Mouse (Mus musculus): ENCODE measurements at regions not wholly inside any gene's neighbourhood (a gene's known extent, or its start where the extent isn't known, plus 50 kb on each side); places are given as distances from the start of the nearest gene placed in this dataset.

- H3K4me2 ChIP-seq (ENCODE audit: low read depth), result no peak overlapping the region
- H3K4me1 ChIP-seq (ENCODE audit: control insufficient read depth, insufficient read depth, low read length), result no peaks in the 10 kb centered on the region
- H3K27ac ChIP-seq (ENCODE audit: low read depth, low read length), result no peak overlapping the region
- H3K36me3 ChIP-seq (ENCODE audit: control insufficient read depth, insufficient read depth, low read length), result no peaks in the 10 kb centered on the region
- 85% methylated on average over 11 of the region's 11 CpGs for WGBS
- no peaks in the 10 kb centered on the region for H3K9me3 ChIP-seq (ENCODE audit: control insufficient read depth, low read length)
- ATAC-seq (ENCODE audit: insufficient read depth, low FRiP score, low TSS enrichment) (no peak), DNase-seq (ENCODE audit: low spot score) (no peak)
- no peak overlapping the region for H3K4me3 ChIP-seq (ENCODE audit: low read depth, low read length)
- no peak overlapping the region for H3K9ac ChIP-seq (ENCODE audit: low read length)
- no peaks in the 10 kb centered on the region for H3K27me3 ChIP-seq (ENCODE audit: control insufficient read depth, insufficient read depth, low read length)
These were observed 130.5 kb downstream of the Iqub start for GRCm38 (mm10) chr6:24384193-24384888.

GRCm38 (mm10) chr6:24379859-24380258, 135.0 kb downstream of the Iqub start:
- no peak for DNase-seq (ENCODE audit: low spot score)
- no peaks in the 10 kb centered on the region for H3K9me3 ChIP-seq (ENCODE audit: control insufficient read depth, low read length)
- H3K36me3 ChIP-seq (ENCODE audit: control insufficient read depth, insufficient read depth, low read length), result no peaks in the 10 kb centered on the region
- no peaks in the 10 kb centered on the region for H3K4me1 ChIP-seq (ENCODE audit: control insufficient read depth, insufficient read depth, low read length)
- no peak overlapping the region for H3K4me2 ChIP-seq (ENCODE audit: low read depth)
- H3K9ac ChIP-seq (ENCODE audit: low read length), result no peak overlapping the region
- ATAC-seq (ENCODE audit: insufficient read depth, low FRiP score, low TSS enrichment), result no peak
- no peaks in the 10 kb centered on the region for H3K27me3 ChIP-seq (ENCODE audit: control insufficient read depth, insufficient read depth, low read length)
- no peak overlapping the region for H3K27ac ChIP-seq (ENCODE audit: low read depth, low read length)
- H3K4me3 ChIP-seq (ENCODE audit: low read depth, low read length), result no peak overlapping the region
- WGBS, result 77% methylated on average over 2 of the region's 2 CpGs

GRCm38 (mm10) chr6:24376728-24377127, 138.1 kb downstream of the Iqub start:
- no peaks in the 10 kb centered on the region for H3K4me1 ChIP-seq (ENCODE audit: control insufficient read depth, insufficient read depth, low read length)
- no peak overlapping the region for H3K4me2 ChIP-seq (ENCODE audit: low read depth)
- ATAC-seq (ENCODE audit: insufficient read depth, low FRiP score, low TSS enrichment), result no peak
- H3K27me3 ChIP-seq (ENCODE audit: control insufficient read depth, insufficient read depth, low read length), result no peaks in the 10 kb centered on the region
- no peak overlapping the region for H3K27ac ChIP-seq (ENCODE audit: low read depth, low read length)
- 84% methylated on average over 4 of the region's 4 CpGs for WGBS
- H3K9ac ChIP-seq (ENCODE audit: low read length), result no peak overlapping the region
- no peaks in the 10 kb centered on the region for H3K9me3 ChIP-seq (ENCODE audit: control insufficient read depth, low read length)
- DNase-seq (ENCODE audit: low spot score), result no peak
- no peaks in the 10 kb centered on the region for H3K36me3 ChIP-seq (ENCODE audit: control insufficient read depth, insufficient read depth, low read length)
- no peak overlapping the region for H3K4me3 ChIP-seq (ENCODE audit: low read depth, low read length)

GRCm38 (mm10) chr6:24373161-24373560, 141.7 kb downstream of the Iqub start:
- no peaks in the 10 kb centered on the region for H3K4me1 ChIP-seq (ENCODE audit: control insufficient read depth, insufficient read depth, low read length)
- no peak overlapping the region for H3K4me2 ChIP-seq (ENCODE audit: low read depth)
- 77% methylated on average over 6 of the region's 6 CpGs for WGBS
- no peaks in the 10 kb centered on the region for H3K36me3 ChIP-seq (ENCODE audit: control insufficient read depth, insufficient read depth, low read length)
- H3K9me3 ChIP-seq (ENCODE audit: control insufficient read depth, low read length), result no peaks in the 10 kb centered on the region
- no peaks in the 10 kb centered on the region for H3K27me3 ChIP-seq (ENCODE audit: control insufficient read depth, insufficient read depth, low read length)
- no peak overlapping the region for H3K4me3 ChIP-seq (ENCODE audit: low read depth, low read length)
- H3K27ac ChIP-seq (ENCODE audit: low read depth, low read length), result no peak overlapping the region
- DNase-seq (ENCODE audit: low spot score) (no peak), ATAC-seq (ENCODE audit: insufficient read depth, low FRiP score, low TSS enrichment) (no peak)
- no peak overlapping the region for H3K9ac ChIP-seq (ENCODE audit: low read length)

GRCm38 (mm10) chr6:24371680-24372079, 143.2 kb downstream of the Iqub start:
- H3K4me1 ChIP-seq (ENCODE audit: control insufficient read depth, insufficient read depth, low read length), result no peaks in the 10 kb centered on the region
- DNase-seq (ENCODE audit: low spot score) (no peak), ATAC-seq (ENCODE audit: insufficient read depth, low FRiP score, low TSS enrichment) (no peak)
- H3K36me3 ChIP-seq (ENCODE audit: control insufficient read depth, insufficient read depth, low read length), result no peaks in the 10 kb centered on the region
- no peak overlapping the region for H3K9ac ChIP-seq (ENCODE audit: low read length)
- 69% methylated on average over 1 of the region's 1 CpGs for WGBS
- no peak overlapping the region for H3K4me2 ChIP-seq (ENCODE audit: low read depth)
- no peak overlapping the region for H3K4me3 ChIP-seq (ENCODE audit: low read depth, low read length)
- H3K27me3 ChIP-seq (ENCODE audit: control insufficient read depth, insufficient read depth, low read length), result no peaks in the 10 kb centered on the region
- no peak overlapping the region for H3K27ac ChIP-seq (ENCODE audit: low read depth, low read length)
- no peaks in the 10 kb centered on the region for H3K9me3 ChIP-seq (ENCODE audit: control insufficient read depth, low read length)

GRCm38 (mm10) chr6:24350882-24351281, 164.0 kb downstream of the Iqub start:
- peak; percentile 91 for ATAC-seq (ENCODE audit: insufficient read depth, low FRiP score, low TSS enrichment)
- peak; percentile 38 for DNase-seq (ENCODE audit: low spot score)
- Histone ChIP-seq H3K36me3 (ENCODE audit: control insufficient read depth, insufficient read depth, low read length) (no peaks in the 10 kb centered on the region), H3K9me3 (ENCODE audit: control insufficient read depth, low read length) (no peaks in the 10 kb centered on the region), H3K4me3 (ENCODE audit: low read depth, low read length) (no peak overlapping the region), H3K27me3 (ENCODE audit: control insufficient read depth, insufficient read depth, low read length) (no peaks in the 10 kb centered on the region), H3K27ac (ENCODE audit: low read depth, low read length) (no peak overlapping the region), H3K9ac (ENCODE audit: low read length) (no peak overlapping the region), H3K4me1 (ENCODE audit: control insufficient read depth, insufficient read depth, low read length) (no peaks in the 10 kb centered on the region), H3K4me2 (ENCODE audit: low read depth) (no peak overlapping the region)
- WGBS, result 19% methylated on average over 5 of the region's 5 CpGs

GRCm38 (mm10) chr6:24348481-24349062, 166.3 kb downstream of the Iqub start:
- no peak for ATAC-seq (ENCODE audit: insufficient read depth, low FRiP score, low TSS enrichment)

GRCm38 (mm10) chr6:24347745-24348480, 167.0 kb downstream of the Iqub start:
- H3K36me3 ChIP-seq (ENCODE audit: control insufficient read depth, insufficient read depth, low read length), result no peaks in the 10 kb centered on the region
- H3K4me2 ChIP-seq (ENCODE audit: low read depth), result no peak overlapping the region; the same call in 1 of the 2 replicates
- WGBS, result 42% methylated on average over 13 of the region's 13 CpGs
- ATAC-seq (ENCODE audit: insufficient read depth, low FRiP score, low TSS enrichment) (peak; percentile 37), DNase-seq (ENCODE audit: low spot score) (peak; percentile 53)
- H3K4me1 ChIP-seq (ENCODE audit: control insufficient read depth, insufficient read depth, low read length), result no peaks in the 10 kb centered on the region
- no peak overlapping the region for H3K4me3 ChIP-seq (ENCODE audit: low read depth, low read length)
- no peaks in the 10 kb centered on the region for H3K9me3 ChIP-seq (ENCODE audit: control insufficient read depth, low read length)
- no peaks in the 10 kb centered on the region for H3K27me3 ChIP-seq (ENCODE audit: control insufficient read depth, insufficient read depth, low read length)
- no peak overlapping the region for H3K27ac ChIP-seq (ENCODE audit: low read depth, low read length)
- H3K9ac ChIP-seq (ENCODE audit: low read length), result no peak overlapping the region

More at GRCm38 (mm10) chr6:24348481-24349062, 166.3 kb downstream of the Iqub start:
- Histone ChIP-seq H3K4me2 (ENCODE audit: low read depth) (no peak overlapping the region; the same call in 1 of the 2 replicates), H3K27ac (ENCODE audit: low read depth, low read length) (no peak overlapping the region), H3K4me1 (ENCODE audit: control insufficient read depth, insufficient read depth, low read length) (no peaks in the 10 kb centered on the region), H3K36me3 (ENCODE audit: control insufficient read depth, insufficient read depth, low read length) (no peaks in the 10 kb centered on the region), H3K9ac (ENCODE audit: low read length) (no peak overlapping the region), H3K9me3 (ENCODE audit: control insufficient read depth, low read length) (no peaks in the 10 kb centered on the region), H3K27me3 (ENCODE audit: control insufficient read depth, insufficient read depth, low read length) (no peaks in the 10 kb centered on the region), H3K4me3 (ENCODE audit: low read depth, low read length) (no peak overlapping the region)
- 49% methylated on average over 8 of the region's 8 CpGs for WGBS
- DNase-seq (ENCODE audit: low spot score), result no peak
